Mouse (Mus musculus) heart, embryonic 10.5 days (tissue): ENCODE data around the gene Mrm1. TPM values are rescaled to one million over a fixed set of nuclear protein-coding genes. Genes with fewer than 3 reads are reported as not detected.

Experiments
- DNase-seq: peaks from one replicate; pipeline ENCODE4 v3.0.0-alpha.2; 2017; ENCODE audit warnings: low spot score
- H3K27ac ChIP-seq: fragments of 300-500 bp; sonication (generic); 2 replicates; pipeline ENCODE4 v1.5.1; 2016; ENCODE audit warnings: mild to moderate bottlenecking
- H3K27me3 ChIP-seq: fragments of 300-500 bp; sonication (generic); 2 replicates; pipeline ENCODE4 v1.6.1; 2016; ENCODE audit warnings: mild to moderate bottlenecking; ENCODE audit not compliant: poor library complexity, insufficient read depth, severe bottlenecking
- H3K36me3 ChIP-seq: fragments of 300-500 bp; sonication (generic); 2 replicates; pipeline ENCODE4 v1.6.1; 2016; ENCODE audit warnings: mild to moderate bottlenecking, moderate library complexity
- H3K4me1 ChIP-seq: fragments of 300-500 bp; sonication (generic); 2 replicates; pipeline ENCODE4 v1.6.1; 2016; ENCODE audit warnings: mild to moderate bottlenecking
- H3K4me3 ChIP-seq: fragments of 300-500 bp; sonication (generic); 2 replicates; pipeline ENCODE4 v1.5.1; 2016; ENCODE audit warnings: mild to moderate bottlenecking, moderate library complexity
- H3K9me3 ChIP-seq: fragments of 300-500 bp; sonication (generic); 2 replicates; pipeline ENCODE4 v1.6.1; 2016; ENCODE audit warnings: mild to moderate bottlenecking, moderate library complexity
- WGBS: fragments of 180-500 bp; shearing (Covaris S2); methylation state at CpG from one replicate; pipeline ENCODE4 v1.1.7; 2016; 5-methylcytosine and 5-hydroxymethylcytosine counted together
- polyA plus RNA-seq: library from polyadenylated mRNA; unstranded; fragments of >200 nt; fragmentation: Nextera tagmentation; extraction: Ambion mirVana; gene quantifications from 2 replicates; pipeline ENCODE4 v1.2.1, GENCODE M21; 2016

Gene Mrm1
- polyA plus RNA-seq, 1 experiment from 2014 or later, result 12.7 TPM

GRCm38 (mm10) chr11:84827492-84827891, 8.2 kb upstream of the Mrm1 start:
- H3K9me3 ChIP-seq, result no peaks in the 10 kb centered on the region
- H3K4me3 ChIP-seq, result peak overlapping the region; percentile 95
- peaks cover 6% of the 10 kb centered on the region; the same call in 1 of the 2 replicates for H3K27me3 ChIP-seq
- H3K27ac ChIP-seq, result peak overlapping the region; percentile 90; the same call in 1 of the 2 replicates
- peaks cover 55% of the 10 kb centered on the region for H3K4me1 ChIP-seq
- H3K36me3 ChIP-seq, result peaks cover 26% of the 10 kb centered on the region
- no peak for DNase-seq

DNA sequence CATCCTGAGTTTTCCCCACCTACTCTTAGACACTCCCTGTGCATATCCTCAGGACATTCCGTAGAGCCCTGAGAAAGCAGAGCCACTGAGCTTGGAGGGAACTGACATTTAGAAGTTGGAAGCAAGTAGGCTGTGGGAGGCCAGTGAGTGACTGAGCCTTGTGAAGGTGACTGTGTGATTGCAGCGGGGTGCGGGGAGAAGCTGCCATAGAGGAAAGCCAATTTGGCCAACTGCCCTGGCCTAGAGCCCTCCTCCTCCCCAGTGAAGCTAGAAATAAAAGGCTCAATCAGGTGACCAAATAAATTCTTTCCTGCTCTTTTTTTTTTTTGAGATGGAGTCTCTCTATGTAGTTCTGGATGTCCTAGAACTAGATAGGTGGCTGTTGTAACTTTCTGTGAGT, 6.9 kb upstream of the Mrm1 start:
- Histone ChIP-seq H3K4me1 (peaks cover 62% of the 10 kb centered on the region), H3K9me3 (no peaks in the 10 kb centered on the region), H3K4me3 (peak overlapping the region; percentile 24), H3K27me3 (peaks cover 10% of the 10 kb centered on the region), H3K36me3 (peaks cover 22% of the 10 kb centered on the region), H3K27ac (peak overlapping the region; percentile 63; the same call in 1 of the 2 replicates)
- 45% methylated on average over 3 of the region's 3 CpGs for WGBS
- DNase-seq, result peak; percentile 74

DNA sequence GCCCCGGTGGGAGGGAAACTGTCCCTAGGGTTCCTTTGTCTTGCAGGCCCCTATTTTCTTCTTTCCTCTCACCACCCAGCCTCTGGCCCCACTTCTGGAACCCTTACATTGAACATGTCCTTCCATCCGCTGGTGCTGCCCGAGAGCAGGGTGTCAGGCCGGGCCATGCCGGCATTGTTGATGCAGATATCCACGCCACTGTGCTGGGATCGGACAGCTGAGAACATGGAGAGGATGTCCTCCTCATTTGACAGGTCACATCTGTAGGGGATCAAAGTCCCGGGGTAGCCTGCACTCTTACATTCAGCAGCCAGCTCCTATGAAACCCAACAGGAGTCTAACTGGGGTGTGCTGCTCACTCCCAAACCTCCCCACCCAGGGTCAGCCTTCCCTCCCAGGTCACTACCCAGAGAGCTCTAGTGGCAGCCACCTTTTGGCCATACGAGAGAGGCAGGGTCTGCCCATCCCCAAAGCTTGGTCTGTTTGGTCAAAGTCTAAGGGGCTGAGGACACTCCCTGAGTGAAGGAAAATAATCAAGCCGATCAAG, 6.0 kb upstream of the Mrm1 start:
- H3K36me3 ChIP-seq, result peaks cover 25% of the 10 kb centered on the region
- peak overlapping the region; percentile 12; the same call in 1 of the 2 replicates for H3K4me3 ChIP-seq
- H3K27me3 ChIP-seq, result peaks cover 15% of the 10 kb centered on the region
- H3K4me1 ChIP-seq, result peaks cover 62% of the 10 kb centered on the region
- 77% methylated on average over 10 of the region's 10 CpGs for WGBS
- H3K27ac ChIP-seq, result peak overlapping the region; percentile 63
- no peaks in the 10 kb centered on the region for H3K9me3 ChIP-seq
- peak; percentile 74 for DNase-seq

GRCm38 (mm10) chr11:84823484-84823897, 4.2 kb upstream of the Mrm1 start:
- Histone ChIP-seq H3K4me3 (peak overlapping the region; percentile 45), H3K36me3 (peaks cover 19% of the 10 kb centered on the region), H3K4me1 (peaks cover 70% of the 10 kb centered on the region), H3K27ac (peak overlapping the region; percentile 83), H3K9me3 (no peaks in the 10 kb centered on the region), H3K27me3 (peaks cover 15% of the 10 kb centered on the region)
- WGBS, result 17% methylated on average over 10 of the region's 10 CpGs
- DNase-seq, result peak; percentile 96

DNA sequence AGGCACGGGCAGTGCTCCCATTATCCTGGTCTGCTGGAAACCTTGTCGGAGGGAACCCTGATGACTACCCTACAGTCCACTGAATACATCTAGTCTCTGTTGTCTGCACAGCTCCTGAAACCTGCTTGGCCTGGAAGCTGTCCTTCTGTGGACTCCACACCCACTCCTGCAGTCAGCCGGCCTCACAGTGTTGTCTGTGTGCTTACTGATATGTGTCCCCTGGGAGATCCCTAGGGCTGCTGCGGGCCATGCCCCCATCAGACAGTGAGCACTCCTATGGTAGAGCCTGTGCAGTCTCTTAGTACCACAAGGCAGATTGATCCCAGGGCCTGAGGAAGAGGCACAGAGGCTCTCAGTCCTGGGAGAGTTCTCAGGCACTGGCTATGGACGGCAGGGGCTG, 3.2 kb upstream of the Mrm1 start:
- DNase-seq, result peak; percentile 90
- H3K27me3 ChIP-seq, result peaks cover 15% of the 10 kb centered on the region
- H3K36me3 ChIP-seq, result peaks cover 19% of the 10 kb centered on the region
- 43% methylated on average over 5 of the region's 5 CpGs for WGBS
- peaks cover 66% of the 10 kb centered on the region for H3K4me1 ChIP-seq
- H3K9me3 ChIP-seq, result no peaks in the 10 kb centered on the region
- peak overlapping the region; percentile 83 for H3K27ac ChIP-seq
- peak overlapping the region; percentile 45 for H3K4me3 ChIP-seq

- DNase-seq, result peak; percentile 77
- Histone ChIP-seq H3K4me3 (no peak overlapping the region), H3K27me3 (peaks cover 15% of the 10 kb centered on the region), H3K9me3 (no peaks in the 10 kb centered on the region), H3K27ac (peak overlapping the region; percentile 49; the same call in 1 of the 2 replicates), H3K4me1 (peaks cover 60% of the 10 kb centered on the region), H3K36me3 (peaks cover 19% of the 10 kb centered on the region)
- 85% methylated on average over 9 of the region's 9 CpGs for WGBS
Measured at GRCm38 (mm10) chr11:84821131-84821770, 1.9 kb upstream of the Mrm1 start.

DNA sequence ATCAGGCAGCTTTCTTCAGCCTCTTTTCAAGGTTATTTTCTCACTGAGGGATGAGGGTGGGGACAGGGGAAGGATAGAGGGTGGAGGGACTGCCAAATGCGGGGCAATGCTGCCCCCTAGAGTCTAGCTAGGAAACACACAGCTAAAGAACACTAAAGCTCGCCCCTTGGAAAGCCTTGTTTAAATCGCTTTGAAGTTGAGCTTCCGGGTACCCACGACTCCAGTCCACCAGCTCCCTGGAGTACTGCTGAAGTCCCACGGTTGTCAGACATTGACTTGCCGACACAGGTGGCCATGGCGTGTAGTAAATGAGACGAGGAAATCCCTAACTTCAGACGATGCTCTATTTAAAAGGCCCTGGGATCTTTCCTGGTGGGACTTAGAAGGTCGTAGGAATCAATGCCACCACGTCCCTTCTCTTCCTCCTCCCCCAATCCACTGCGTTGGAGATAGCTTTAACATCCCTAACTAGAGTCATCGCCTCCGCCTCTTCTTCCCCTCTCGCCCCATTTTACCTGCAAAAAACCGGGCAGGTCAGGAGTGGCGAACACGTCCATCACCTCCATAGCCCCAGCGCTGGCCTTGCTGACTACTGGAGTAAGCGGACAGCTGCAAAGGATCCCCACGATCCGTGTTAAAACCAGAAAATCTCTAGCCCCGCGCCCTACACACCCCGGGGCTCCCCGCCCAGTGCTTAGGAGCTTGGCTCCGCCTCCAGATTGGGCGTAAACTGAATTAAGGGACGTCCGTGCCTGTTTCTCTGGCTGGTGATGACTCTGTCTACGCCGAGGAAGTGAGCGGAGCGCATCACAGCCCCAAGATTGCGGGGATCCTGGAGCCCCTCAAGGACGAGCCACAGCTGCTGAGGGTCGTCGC, 992 bp downstream of the Mrm1 start:
- Histone ChIP-seq H3K36me3 (peaks cover 16% of the 10 kb centered on the region), H3K27ac (peak overlapping the region; percentile 94), H3K27me3 (peaks cover 18% of the 10 kb centered on the region; the same call in 1 of the 2 replicates), H3K4me3 (peak overlapping the region; percentile 81), H3K9me3 (no peaks in the 10 kb centered on the region), H3K4me1 (peaks cover 33% of the 10 kb centered on the region)
- WGBS, result 1% methylated on average over 39 of the region's 39 CpGs
- peak; percentile 86 for DNase-seq

GRCm38 (mm10) chr11:84817362-84817761, 2.0 kb downstream of the Mrm1 start:
- WGBS, result 83% methylated on average over 6 of the region's 6 CpGs
- H3K36me3 ChIP-seq, result peaks cover 22% of the 10 kb centered on the region
- peaks cover 18% of the 10 kb centered on the region; the same call in 1 of the 2 replicates for H3K27me3 ChIP-seq
- H3K9me3 ChIP-seq, result no peaks in the 10 kb centered on the region
- no peak overlapping the region for H3K4me3 ChIP-seq
- H3K4me1 ChIP-seq, result peaks cover 23% of the 10 kb centered on the region
- DNase-seq, result no peak
- H3K27ac ChIP-seq, result no peak overlapping the region

DNA sequence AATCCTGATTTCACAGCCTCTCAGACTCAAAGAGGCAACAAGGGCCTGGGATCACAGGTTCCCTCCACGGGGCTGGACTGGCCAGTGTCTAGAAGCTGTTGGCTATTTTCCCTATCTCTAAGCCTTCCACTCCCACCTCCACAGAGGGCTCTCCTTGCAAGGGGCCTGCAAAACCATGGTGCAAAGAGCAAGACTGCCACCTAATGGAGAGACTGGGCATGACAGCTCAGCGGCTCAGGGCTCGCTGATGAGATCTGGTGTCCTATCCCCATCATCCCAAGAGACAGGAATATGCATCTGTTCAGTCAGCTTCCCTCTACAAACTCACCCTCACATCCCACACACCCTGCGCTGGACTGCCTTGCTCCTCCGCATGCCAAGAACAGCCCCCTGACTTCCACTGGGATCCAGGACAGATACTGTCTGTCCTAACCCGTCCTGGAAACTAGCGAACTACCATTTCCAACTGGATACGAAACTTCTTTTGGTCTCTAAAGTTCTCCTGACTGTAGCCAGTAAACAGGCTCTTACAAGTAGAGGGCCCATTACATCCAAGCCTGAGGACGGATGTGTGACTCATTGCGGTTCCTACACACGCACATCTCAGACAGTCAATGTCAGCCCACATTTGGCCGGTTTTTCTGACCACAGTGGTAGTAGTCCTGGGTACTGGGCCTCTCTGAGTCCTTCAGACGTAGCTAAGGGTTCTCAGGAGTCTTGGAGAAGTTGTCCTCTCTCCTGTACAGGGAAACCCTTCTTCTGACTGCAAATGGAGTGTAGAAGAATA, 5.4 kb downstream of the Mrm1 start:
- WGBS, result 53% methylated on average over 13 of the region's 13 CpGs
- Histone ChIP-seq H3K27ac (no peak overlapping the region), H3K27me3 (peaks cover 12% of the 10 kb centered on the region), H3K36me3 (peaks cover 9% of the 10 kb centered on the region; the same call in 1 of the 2 replicates), H3K4me1 (peaks cover 9% of the 10 kb centered on the region), H3K4me3 (no peak overlapping the region), H3K9me3 (no peaks in the 10 kb centered on the region)
- DNase-seq, result peak; percentile 92

- no peaks in the 10 kb centered on the region for H3K36me3 ChIP-seq
- no peaks in the 10 kb centered on the region for H3K9me3 ChIP-seq
- no peaks in the 10 kb centered on the region; the same call in 1 of the 2 replicates for H3K4me1 ChIP-seq
- DNase-seq, result no peak
- H3K4me3 ChIP-seq, result no peak overlapping the region
- peaks cover 28% of the 10 kb centered on the region for H3K27me3 ChIP-seq
- WGBS, result 91% methylated on average over 4 of the region's 4 CpGs
- H3K27ac ChIP-seq, result no peak overlapping the region
Measured at GRCm38 (mm10) chr11:84804373-84804772, 14.9 kb downstream of the Mrm1 start.

GRCm38 (mm10) chr11:84797627-84798353, 21.5 kb downstream of the Mrm1 start:
- 19% methylated on average over 21 of the region's 21 CpGs for WGBS
- H3K4me1 ChIP-seq, result 0 out of 2 replicates have a peak, but pooled peaks cover 4% of the 10 kb centered on the region
- H3K9me3 ChIP-seq, result no peaks in the 10 kb centered on the region
- peak; percentile 85 for DNase-seq
- no peaks in the 10 kb centered on the region for H3K36me3 ChIP-seq
- no peak overlapping the region for H3K27ac ChIP-seq
- no peak overlapping the region for H3K4me3 ChIP-seq
- H3K27me3 ChIP-seq, result peaks cover 35% of the 10 kb centered on the region; the same call in 1 of the 2 replicates

DNA sequence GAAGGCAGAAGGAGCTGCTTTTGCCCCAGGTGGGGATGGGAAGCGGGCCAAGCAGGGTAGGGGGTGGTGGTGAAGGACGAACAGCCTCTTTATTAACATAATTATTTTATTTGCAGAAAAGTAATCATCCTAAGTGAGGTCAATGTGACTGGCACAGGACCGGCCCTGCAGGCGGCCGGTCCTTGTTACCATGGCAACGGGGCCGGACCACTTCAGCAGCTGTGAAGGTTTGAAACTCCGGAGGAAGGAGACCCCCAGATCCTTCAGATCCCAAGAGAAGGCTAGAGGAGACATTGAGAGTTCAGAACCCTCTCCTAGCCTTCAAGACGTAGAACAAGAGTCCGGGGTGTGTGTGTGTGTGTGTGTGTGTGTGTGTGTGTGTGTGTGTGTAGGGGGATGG, 22.3 kb downstream of the Mrm1 start:
- H3K4me3 ChIP-seq, result no peak overlapping the region
- 0 out of 2 replicates have a peak, but pooled peaks cover 4% of the 10 kb centered on the region for H3K4me1 ChIP-seq
- H3K27me3 ChIP-seq, result peaks cover 43% of the 10 kb centered on the region; the same call in 1 of the 2 replicates
- H3K27ac ChIP-seq, result no peak overlapping the region
- 54% methylated on average over 10 of the region's 10 CpGs for WGBS
- H3K9me3 ChIP-seq, result no peaks in the 10 kb centered on the region
- no peaks in the 10 kb centered on the region for H3K36me3 ChIP-seq
- DNase-seq, result no peak
